Mouse (Mus musculus) megakaryocyte progenitor cell, adult 5-6 weeks (primary cell): ENCODE measurements around the gene Prrg2. TPM values are rescaled to one million over a fixed set of nuclear protein-coding genes. Genes with fewer than 3 reads are reported as not detected.

Source experiments
- ATAC-seq: replicated peaks from 2 replicates; pipeline ENCODE4 v1.8.0; 2016; ENCODE audit warnings: mild to moderate bottlenecking, moderate TSS enrichment, inconsistent platforms; ENCODE audit not compliant: poor library complexity
- total RNA-seq, 2 experiments: library from RNA; stranded (forward) in 1 of 2; stranded (reverse) in 1 of 2; fragments of 157-497, 149-512 nt in 1 of 2; fragments of 200-1000 nt in 1 of 2; gene quantifications; 2 replicates each; pipeline versions ENCODE4 v1.2.3 to v1.2.4; 2015 to 2017

Gene Prrg2
- total RNA-seq, 2 experiments from 2014 or later = 2.6 to 4.2 TPM

GRCm38 (mm10) chr7:45091001-45091990 lies 28.8 kb upstream of the Prrg2 start:
- peak; percentile 40 for ATAC-seq

GRCm38 (mm10) chr7:45090251-45090977 lies 27.9 kb upstream of the Prrg2 start:
- ATAC-seq = peak; percentile 55

GRCm38 (mm10) chr7:45088597-45088996 lies 26.1 kb upstream of the Prrg2 start:
- no peak for ATAC-seq

- ATAC-seq = no peak
Measured at GRCm38 (mm10) chr7:45086084-45086483, 23.6 kb upstream of the Prrg2 start.

GRCm38 (mm10) chr7:45083300-45083890 lies 20.9 kb upstream of the Prrg2 start:
- ATAC-seq = no peak; the same call in 1 of the 2 replicates

- peak; percentile 61 for ATAC-seq
Measured at GRCm38 (mm10) chr7:45082401-45083299, 20.2 kb upstream of the Prrg2 start.

GRCm38 (mm10) chr7:45081016-45081415 lies 18.5 kb upstream of the Prrg2 start:
- ATAC-seq = no peak

GRCm38 (mm10) chr7:45079856-45080255 lies 17.4 kb upstream of the Prrg2 start:
- ATAC-seq = peak; percentile 65

- ATAC-seq = peak; percentile 40
Measured at GRCm38 (mm10) chr7:45078513-45078912, 16.0 kb upstream of the Prrg2 start.

- no peak for ATAC-seq
Measured at GRCm38 (mm10) chr7:45077829-45078228, 15.4 kb upstream of the Prrg2 start.

- no peak for ATAC-seq
Measured at GRCm38 (mm10) chr7:45077322-45077721, 14.8 kb upstream of the Prrg2 start.

GRCm38 (mm10) chr7:45076501-45076900 lies 14.0 kb upstream of the Prrg2 start:
- ATAC-seq = no peak

GRCm38 (mm10) chr7:45075405-45075804 lies 12.9 kb upstream of the Prrg2 start:
- no peak for ATAC-seq

- no peak for ATAC-seq
Measured at GRCm38 (mm10) chr7:45073949-45074348, 11.5 kb upstream of the Prrg2 start.

- no peak for ATAC-seq
Measured at GRCm38 (mm10) chr7:45073171-45073707, 10.8 kb upstream of the Prrg2 start.

GRCm38 (mm10) chr7:45072230-45072629 lies 9.8 kb upstream of the Prrg2 start:
- ATAC-seq = peak; percentile 63

GRCm38 (mm10) chr7:45069671-45070070 lies 7.2 kb upstream of the Prrg2 start:
- no peak for ATAC-seq

GRCm38 (mm10) chr7:45068000-45068318 lies 5.5 kb upstream of the Prrg2 start:
- peak; percentile 88 for ATAC-seq

- ATAC-seq = peak; percentile 44
Measured at GRCm38 (mm10) chr7:45067190-45067999, 4.9 kb upstream of the Prrg2 start.
